Mouse (Mus musculus) heart, adult 2 months (tissue): ENCODE measurements around the gene Xkrx.

Experiments
- CTCF ChIP-seq: fragments of 200-600 bp; IDR thresholded peaks from 2 replicates; pipeline ENCODE4 v1.8.1; 2022; ENCODE audit warnings: antibody characterized with exemption, mild to moderate bottlenecking, moderate library complexity
- POLR2A ChIP-seq: fragments of 200-500 bp; IDR thresholded peaks from 2 replicates; pipeline ENCODE4 v1.6.1; 2011; ENCODE audit warnings: mild to moderate bottlenecking, low read depth, low read length, control low read depth; ENCODE audit not compliant: insufficient read depth

DNA sequence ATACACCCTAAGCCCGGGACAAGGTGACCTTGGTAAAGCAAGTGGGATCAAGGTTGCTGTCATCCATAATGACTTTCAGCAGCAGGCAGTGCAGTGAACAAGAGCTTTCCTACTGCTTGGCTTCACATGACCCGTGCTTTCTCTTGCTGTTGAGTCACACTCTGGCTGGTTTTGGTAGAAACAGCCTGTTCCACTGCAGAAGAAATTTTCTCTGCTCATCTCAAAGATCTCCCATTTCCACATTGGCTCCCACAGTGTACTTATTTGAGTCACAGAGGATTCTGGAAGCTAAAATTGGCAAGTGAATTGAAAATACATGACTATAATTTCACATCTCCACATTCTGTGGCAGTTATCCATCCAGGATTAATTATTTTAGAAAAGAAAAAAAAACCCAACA lies 59.2 kb downstream of the Xkrx start:
- TF ChIP-seq POLR2A (no peak), CTCF (no peak)
